Mouse (Mus musculus): ENCODE measurements at regions not wholly inside any gene's neighbourhood (a gene's known extent, or its start where the extent isn't known, plus 50 kb on each side); places are given as distances from the start of the nearest gene placed in this dataset.

DNA sequence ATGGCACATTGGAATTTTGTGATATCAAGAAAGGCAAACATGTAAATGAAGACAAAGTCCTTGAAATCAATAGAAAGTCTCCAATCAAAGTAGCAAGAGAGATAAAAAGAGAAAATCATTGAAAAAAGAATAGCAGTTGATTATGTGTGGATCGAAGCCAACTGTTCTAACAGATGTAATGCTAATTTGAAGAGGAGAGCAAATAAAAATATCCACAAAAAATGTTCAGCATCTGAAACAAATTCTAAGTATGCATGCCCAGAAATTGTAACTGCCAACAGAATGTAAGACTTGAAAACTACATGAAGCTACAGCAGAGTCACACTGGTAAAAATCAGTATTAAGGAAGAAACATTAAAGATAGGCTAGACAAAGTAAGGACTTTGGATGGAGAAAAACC lies 587.2 kb upstream of the Galntl6 start:
- no peak for DNase-seq

- DNase-seq = no peak
Measured at GRCm38 (mm10) chr8:59491392-59491791, 579.0 kb upstream of the Galntl6 start.

DNA sequence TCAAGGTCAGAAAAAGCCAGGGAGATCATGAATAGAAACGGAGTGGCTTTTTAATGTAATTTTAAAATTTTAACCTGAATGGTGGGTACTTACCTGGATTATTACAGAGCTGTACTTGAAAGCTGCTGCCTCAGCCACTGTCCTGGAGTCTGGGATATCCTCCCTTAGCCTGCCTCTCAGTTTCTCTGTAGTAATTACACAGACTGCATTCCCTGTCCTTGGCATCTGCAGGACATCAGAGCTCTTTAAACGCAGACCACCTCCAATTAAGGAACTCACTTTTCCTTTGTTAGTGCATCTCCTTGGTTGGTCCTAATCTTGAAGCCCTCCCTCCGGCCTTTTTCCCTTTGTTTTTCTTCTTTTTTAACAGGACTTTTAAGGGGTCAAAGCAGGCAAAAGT lies 565.8 kb upstream of the Galntl6 start:
- no peak for DNase-seq

GRCm38 (mm10) chr8:59474195-59474594 lies 561.8 kb upstream of the Galntl6 start:
- DNase-seq = no peak

GRCm38 (mm10) chr8:59448622-59449021 lies 536.2 kb upstream of the Galntl6 start:
- no peak for DNase-seq

DNA sequence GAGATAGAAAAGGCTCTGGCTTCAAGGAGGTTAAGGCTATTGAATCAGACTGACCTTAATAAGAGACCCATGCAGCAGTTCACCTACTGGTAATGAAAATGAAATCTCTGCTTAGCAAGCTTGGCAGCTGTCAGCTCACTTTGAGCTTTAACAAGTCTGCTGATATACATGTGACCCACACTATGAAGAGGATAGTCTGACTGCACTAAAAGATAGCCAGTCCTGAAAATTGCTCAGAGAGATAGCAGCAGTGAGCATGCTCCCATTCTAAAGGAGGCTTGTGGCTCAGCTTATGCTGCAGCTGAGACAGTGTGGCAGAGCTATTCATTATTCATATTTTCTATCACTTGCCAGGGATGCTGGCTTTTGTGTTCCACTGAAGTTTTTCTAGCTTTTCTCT lies 491.2 kb upstream of the Galntl6 start:
- DNase-seq = no peak

GRCm38 (mm10) chr8:59389706-59390105 lies 477.3 kb upstream of the Galntl6 start:
- no peak for DNase-seq

DNA sequence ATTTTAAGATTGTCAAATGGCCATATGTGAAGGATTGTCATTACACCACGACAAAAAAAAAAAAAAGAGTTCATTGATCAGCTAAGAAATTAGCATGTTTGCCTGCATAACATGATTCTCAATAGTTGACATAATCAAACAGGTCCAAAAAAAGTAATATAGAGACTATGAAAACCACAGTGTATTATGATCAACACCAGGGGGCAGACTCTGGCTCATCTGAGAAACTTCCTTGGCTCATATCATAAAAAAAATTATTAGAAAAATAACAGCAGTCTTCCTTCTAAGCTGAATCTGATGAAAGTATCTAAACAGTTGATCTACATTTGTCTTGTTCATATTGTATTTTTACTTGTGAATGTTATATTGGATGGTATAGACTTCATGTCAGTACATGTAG lies 472.3 kb upstream of the Galntl6 start:
- no peak for DNase-seq

DNA sequence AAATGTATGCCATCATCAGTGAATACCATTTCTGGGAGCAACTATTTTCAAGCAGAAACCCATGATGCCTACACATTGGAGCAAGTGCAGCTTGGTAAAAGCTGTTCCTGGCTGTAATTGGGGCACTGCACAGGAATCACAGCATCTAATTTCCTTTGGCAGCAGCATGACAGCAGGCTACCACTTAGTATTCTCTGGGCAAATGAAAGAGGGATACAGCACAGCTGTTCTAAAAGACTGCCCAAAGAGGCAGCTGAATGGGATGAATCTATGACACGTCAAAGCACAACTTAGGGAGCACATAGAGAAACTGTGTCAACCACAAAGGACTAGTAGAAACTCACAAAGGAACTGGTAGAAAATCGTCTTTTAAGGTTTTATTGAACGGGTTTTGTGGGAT lies 440.5 kb upstream of the Galntl6 start:
- peak; percentile 16 for DNase-seq

DNA sequence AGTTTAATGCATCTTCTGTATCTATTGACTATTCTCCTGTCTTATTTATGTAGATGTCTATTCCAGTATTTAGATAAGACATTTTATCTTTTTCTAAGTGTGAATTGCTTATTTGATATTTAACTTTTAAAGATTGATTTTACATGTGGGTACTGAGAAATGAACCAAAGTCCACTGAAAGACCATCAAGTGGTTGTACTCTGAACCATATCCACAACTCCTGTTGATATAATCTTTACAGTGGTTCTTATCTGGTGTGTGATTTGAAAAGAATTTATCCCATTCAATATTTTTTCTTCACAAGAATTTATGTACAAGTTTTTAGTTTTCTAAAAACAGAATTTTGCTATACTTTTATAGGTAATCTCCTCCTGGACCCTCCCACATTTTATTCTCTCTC lies 422.6 kb upstream of the Galntl6 start:
- DNase-seq = no peak
